Mouse (Mus musculus) intestine, embryonic 15.5 days (tissue): ENCODE measurements around the gene Esd. TPM values are rescaled to one million over a fixed set of nuclear protein-coding genes. Genes with fewer than 3 reads are reported as not detected.

Source experiments
- ATAC-seq: fragments of 200-750 bp; cut with Nextera tagmentation; 2 replicates; pipeline ENCODE4 v1.8.0; 2017; ENCODE audit warnings: moderate TSS enrichment, moderate library complexity
- H3K27ac ChIP-seq: fragments of 300-500 bp; sonication (generic); 2 replicates; pipeline ENCODE4 v1.5.1; 2015; ENCODE audit warnings: mild to moderate bottlenecking, inconsistent platforms
- H3K27me3 ChIP-seq: fragments of 300-500 bp; sonication (generic); replicated peaks from 2 replicates; pipeline ENCODE4 v1.6.1; 2015; ENCODE audit warnings: inconsistent platforms
- H3K36me3 ChIP-seq: fragments of 300-500 bp; sonication (generic); 2 replicates; pipeline ENCODE4 v1.6.1; 2015; ENCODE audit warnings: inconsistent platforms
- H3K4me1 ChIP-seq: fragments of 300-500 bp; sonication (generic); replicated peaks from 2 replicates; pipeline ENCODE4 v1.6.1; 2015; ENCODE audit warnings: inconsistent platforms
- H3K4me2 ChIP-seq: fragments of 300-500 bp; sonication (generic); replicated peaks from 2 replicates; pipeline ENCODE4 v1.6.1; 2015; ENCODE audit warnings: mild to moderate bottlenecking, inconsistent platforms
- H3K4me3 ChIP-seq: fragments of 300-500 bp; sonication (generic); replicated peaks from 2 replicates; pipeline ENCODE4 v1.5.1; 2015; ENCODE audit warnings: inconsistent platforms
- H3K9ac ChIP-seq: fragments of 300-500 bp; sonication (generic); 2 replicates; pipeline ENCODE4 v1.6.1; 2015; ENCODE audit warnings: inconsistent platforms
- H3K9me3 ChIP-seq: fragments of 300-500 bp; sonication (generic); 2 replicates; pipeline ENCODE4 v1.6.1; 2016; ENCODE audit warnings: inconsistent platforms
- WGBS: fragments of 180-500 bp; shearing (Covaris S2); methylation state at CpG from one replicate; pipeline ENCODE4 v1.1.7; 2015; 5-methylcytosine and 5-hydroxymethylcytosine counted together
- polyA plus RNA-seq: library from polyadenylated mRNA; unstranded; fragments of >200 nt; fragmentation: Nextera tagmentation; extraction: Ambion mirVana; gene quantifications from 2 replicates; pipeline ENCODE4 v1.2.1, GENCODE M21; 2015

Gene Esd
- 344 and 409 TPM in 2 replicates for polyA plus RNA-seq

DNA sequence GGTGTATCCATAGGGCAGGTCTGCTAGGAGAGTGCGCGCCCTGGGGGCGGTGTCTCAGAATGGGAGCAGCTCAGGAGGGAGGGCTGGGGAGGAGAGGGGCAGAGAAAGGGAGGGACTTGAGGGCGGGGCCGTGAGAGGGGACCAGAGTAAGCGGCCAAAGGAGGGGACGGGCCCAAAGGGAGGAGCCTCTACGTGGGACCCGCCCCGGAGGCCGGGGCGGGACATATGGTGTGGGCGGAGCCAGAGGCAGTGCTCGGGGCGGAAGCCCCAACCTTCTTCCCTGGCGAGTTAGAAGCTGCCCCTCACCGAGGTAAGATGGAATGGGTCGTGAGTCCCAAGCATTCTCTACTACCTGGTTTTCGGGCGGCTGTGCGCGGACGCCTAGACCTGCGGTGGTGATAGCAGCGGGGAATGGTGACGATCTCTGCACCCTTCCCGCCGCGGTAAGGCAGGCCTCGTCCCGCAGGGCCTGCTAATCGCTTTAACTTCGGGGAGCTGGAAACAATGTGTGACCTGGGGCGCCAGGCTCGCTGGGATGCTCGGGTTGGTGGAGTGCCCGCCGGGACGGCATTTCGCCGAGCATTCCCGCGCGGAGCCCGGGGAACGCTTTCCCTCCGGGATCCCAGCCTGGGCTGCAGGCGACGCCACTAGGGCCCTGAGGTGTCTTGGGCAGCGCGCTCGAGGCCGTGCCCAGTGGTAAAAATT lies at the start of gene Esd:
Esd (plus strand) TSS at position 219 of the 705 bp plus-strand sequence.
- WGBS, result under 1% methylated on average over 51 of the region's 53 CpGs
- Histone ChIP-seq H3K4me1 (peaks cover 4% of the 10 kb centered on the region), H3K27ac (peak within 1 kb of the TSS; percentile 90), H3K4me3 (peak within 1 kb of the TSS; percentile 81), H3K4me2 (peak within 1 kb of the TSS; percentile 66), H3K9ac (peak within 1 kb of the TSS; percentile 88), H3K36me3 (peaks cover 11% of the 10 kb centered on the region), H3K9me3 (no peaks in the 10 kb centered on the region), H3K27me3 (no peaks in the 10 kb centered on the region)
- ATAC-seq, result peak; percentile 97

DNA sequence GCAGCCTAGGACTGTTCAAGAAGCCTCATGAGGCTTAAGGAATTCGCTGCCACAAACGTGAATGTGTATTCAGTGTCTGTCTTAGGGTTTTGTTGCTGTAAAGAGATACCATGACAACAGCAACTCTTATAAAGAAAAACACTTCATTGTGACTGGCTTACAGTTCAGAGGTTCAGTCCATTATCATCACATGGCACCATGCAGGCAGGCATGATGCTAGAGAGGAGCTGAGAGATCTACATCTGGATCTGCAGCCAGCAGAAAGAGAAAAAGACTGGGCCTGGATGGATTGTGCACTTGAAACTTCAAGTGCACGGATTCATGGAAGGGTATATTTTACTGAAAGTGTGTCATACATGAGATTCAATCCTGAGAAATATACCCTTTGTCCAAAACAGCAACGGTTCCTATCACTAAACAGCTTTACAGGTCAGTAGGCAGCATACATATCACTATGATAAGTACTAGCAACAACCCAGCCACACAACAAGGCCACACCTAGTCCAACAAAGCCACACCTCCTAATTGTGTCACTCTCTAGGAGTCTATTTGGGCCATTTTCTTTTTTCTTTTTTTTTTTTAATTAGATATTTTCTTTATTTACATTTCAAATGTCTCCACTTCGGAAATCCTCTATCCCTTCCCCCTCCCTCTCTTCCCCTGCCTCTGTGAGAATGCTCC lies 47.7 kb upstream of the Esd start:
- no peak overlapping the region for H3K4me3 ChIP-seq
- WGBS, result 81% methylated on average over 5 of the region's 5 CpGs
- H3K27me3 ChIP-seq, result no peaks in the 10 kb centered on the region
- no peak for ATAC-seq
- no peak overlapping the region for H3K9ac ChIP-seq
- no peak overlapping the region for H3K4me2 ChIP-seq
- H3K27ac ChIP-seq, result no peak overlapping the region
- H3K9me3 ChIP-seq, result no peaks in the 10 kb centered on the region
- no peaks in the 10 kb centered on the region for H3K36me3 ChIP-seq
- H3K4me1 ChIP-seq, result no peaks in the 10 kb centered on the region

- Histone ChIP-seq H3K27me3 (no peaks in the 10 kb centered on the region), H3K9me3 (no peaks in the 10 kb centered on the region), H3K27ac (no peak overlapping the region), H3K36me3 (no peaks in the 10 kb centered on the region), H3K9ac (no peak overlapping the region), H3K4me2 (no peak overlapping the region), H3K4me3 (no peak overlapping the region), H3K4me1 (0 out of 2 replicates have a peak, but pooled peaks cover 2% of the 10 kb centered on the region)
- ATAC-seq, result no peak
- whole genome bisulfite sequencing, result 85% methylated on average over 2 of the region's 2 CpGs
Measured at GRCm38 (mm10) chr14:74691963-74692362, 40.1 kb upstream of the Esd start.

DNA sequence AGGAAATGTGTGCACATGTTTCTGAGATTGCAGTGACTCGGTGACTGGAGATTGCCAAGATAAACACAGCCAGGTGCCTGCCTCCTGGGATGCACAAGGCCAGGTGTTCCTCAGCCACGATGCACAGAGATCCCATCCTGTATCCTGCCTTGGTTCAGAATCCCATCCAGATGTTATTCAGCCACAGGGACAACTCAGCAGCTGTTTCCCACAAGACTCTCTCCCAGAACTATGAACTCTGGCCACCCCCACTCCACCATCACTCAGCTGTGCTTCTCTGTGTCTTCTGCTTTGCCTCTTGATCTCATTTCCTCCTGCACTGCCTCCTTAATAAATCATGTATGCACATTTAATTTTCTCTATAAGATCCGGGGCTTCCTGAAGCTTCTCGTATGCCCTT lies 35.3 kb upstream of the Esd start:
- H3K36me3 ChIP-seq, result no peaks in the 10 kb centered on the region
- no peak for ATAC-seq
- no peaks in the 10 kb centered on the region for H3K27me3 ChIP-seq
- H3K4me1 ChIP-seq, result 0 out of 2 replicates have a peak, but pooled peaks cover 2% of the 10 kb centered on the region
- H3K9ac ChIP-seq, result no peak overlapping the region
- H3K4me3 ChIP-seq, result no peak overlapping the region
- no peaks in the 10 kb centered on the region for H3K9me3 ChIP-seq
- 29% methylated on average over 4 of the region's 4 CpGs for WGBS
- no peak overlapping the region for H3K27ac ChIP-seq
- H3K4me2 ChIP-seq, result no peak overlapping the region

- H3K4me3 ChIP-seq, result no peak overlapping the region
- H3K4me1 ChIP-seq, result 0 out of 2 replicates have a peak, but pooled peaks cover 2% of the 10 kb centered on the region
- no peak overlapping the region for H3K27ac ChIP-seq
- H3K9me3 ChIP-seq, result no peaks in the 10 kb centered on the region
- no peaks in the 10 kb centered on the region for H3K36me3 ChIP-seq
- no peak overlapping the region for H3K9ac ChIP-seq
- H3K4me2 ChIP-seq, result no peak overlapping the region
- no peak for ATAC-seq
- no peaks in the 10 kb centered on the region for H3K27me3 ChIP-seq
Measured at GRCm38 (mm10) chr14:74697432-74697831, 34.7 kb upstream of the Esd start.

DNA sequence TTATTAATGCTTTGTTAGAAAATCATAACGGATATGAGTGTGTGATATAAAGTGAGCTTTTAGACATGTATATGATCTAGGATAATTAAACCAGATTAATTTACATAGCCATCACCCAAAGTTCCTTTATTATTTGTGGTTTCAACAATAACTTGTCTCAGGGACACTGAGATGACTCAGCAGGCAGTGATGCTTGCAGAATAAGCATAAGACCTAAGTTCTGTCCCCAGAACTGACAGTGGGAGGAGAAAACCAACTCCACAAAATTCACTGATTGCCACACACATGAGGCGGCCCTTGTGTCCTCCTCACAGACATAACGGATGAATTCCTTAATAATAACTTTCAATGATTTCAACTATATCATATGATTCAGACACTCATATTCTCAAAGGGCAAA lies 32.9 kb upstream of the Esd start:
- no peak overlapping the region for H3K9ac ChIP-seq
- WGBS, result 82% methylated on average over 3 of the region's 3 CpGs

GRCm38 (mm10) chr14:74703930-74704329 lies 28.2 kb upstream of the Esd start:
- no peak overlapping the region for H3K27ac ChIP-seq
- H3K36me3 ChIP-seq, result no peaks in the 10 kb centered on the region
- no peaks in the 10 kb centered on the region for H3K9me3 ChIP-seq
- no peak for ATAC-seq
- no peak overlapping the region for H3K4me2 ChIP-seq
- no peak overlapping the region for H3K9ac ChIP-seq
- no peaks in the 10 kb centered on the region for H3K27me3 ChIP-seq
- 63% methylated on average over 6 of the region's 6 CpGs for WGBS
- no peak overlapping the region for H3K4me3 ChIP-seq
- no peaks in the 10 kb centered on the region for H3K4me1 ChIP-seq

More for the DNA sequence above, 32.9 kb upstream of the Esd start:
- Histone ChIP-seq H3K36me3 (no peaks in the 10 kb centered on the region), H3K4me1 (0 out of 2 replicates have a peak, but pooled peaks cover 2% of the 10 kb centered on the region), H3K4me2 (no peak overlapping the region), H3K27me3 (no peaks in the 10 kb centered on the region), H3K4me3 (no peak overlapping the region), H3K27ac (no peak overlapping the region), H3K9me3 (no peaks in the 10 kb centered on the region)
- ATAC-seq, result no peak

DNA sequence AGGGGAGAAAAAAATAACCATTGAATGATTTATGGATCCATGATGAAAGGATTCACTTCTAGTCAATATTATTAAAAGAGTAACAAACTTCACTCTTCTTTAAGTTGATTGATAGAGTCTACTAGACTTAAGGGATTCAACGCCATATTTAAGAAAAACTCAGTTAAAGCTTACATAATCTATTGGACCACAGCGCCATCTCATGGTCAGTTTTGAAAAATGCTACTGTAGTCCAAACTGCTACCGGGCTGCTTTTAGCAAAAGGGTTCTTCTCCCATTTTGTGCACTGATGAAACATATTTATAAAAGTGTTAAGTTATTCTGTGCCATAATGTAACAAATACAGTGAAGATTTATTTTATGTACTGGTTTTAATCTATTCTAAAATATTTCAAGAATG lies 23.0 kb upstream of the Esd start:
- no peaks in the 10 kb centered on the region for H3K27me3 ChIP-seq
- no peaks in the 10 kb centered on the region for H3K36me3 ChIP-seq
- H3K9me3 ChIP-seq, result no peaks in the 10 kb centered on the region
- no peak overlapping the region for H3K9ac ChIP-seq
- H3K4me3 ChIP-seq, result no peak overlapping the region
- ATAC-seq, result no peak
- H3K4me2 ChIP-seq, result no peak overlapping the region
- 21% methylated on average over 3 of the region's 3 CpGs for WGBS
- no peaks in the 10 kb centered on the region for H3K4me1 ChIP-seq
- H3K27ac ChIP-seq, result no peak overlapping the region

GRCm38 (mm10) chr14:74723541-74723940 lies 8.6 kb upstream of the Esd start:
- H3K4me1 ChIP-seq, result no peaks in the 10 kb centered on the region
- H3K36me3 ChIP-seq, result no peaks in the 10 kb centered on the region
- no peak overlapping the region for H3K27ac ChIP-seq
- WGBS, result 78% methylated on average over 3 of the region's 3 CpGs
- H3K9ac ChIP-seq, result no peak overlapping the region
- no peak for ATAC-seq
- H3K9me3 ChIP-seq, result no peaks in the 10 kb centered on the region
- no peaks in the 10 kb centered on the region for H3K27me3 ChIP-seq
- H3K4me3 ChIP-seq, result no peak overlapping the region
- no peak overlapping the region for H3K4me2 ChIP-seq

DNA sequence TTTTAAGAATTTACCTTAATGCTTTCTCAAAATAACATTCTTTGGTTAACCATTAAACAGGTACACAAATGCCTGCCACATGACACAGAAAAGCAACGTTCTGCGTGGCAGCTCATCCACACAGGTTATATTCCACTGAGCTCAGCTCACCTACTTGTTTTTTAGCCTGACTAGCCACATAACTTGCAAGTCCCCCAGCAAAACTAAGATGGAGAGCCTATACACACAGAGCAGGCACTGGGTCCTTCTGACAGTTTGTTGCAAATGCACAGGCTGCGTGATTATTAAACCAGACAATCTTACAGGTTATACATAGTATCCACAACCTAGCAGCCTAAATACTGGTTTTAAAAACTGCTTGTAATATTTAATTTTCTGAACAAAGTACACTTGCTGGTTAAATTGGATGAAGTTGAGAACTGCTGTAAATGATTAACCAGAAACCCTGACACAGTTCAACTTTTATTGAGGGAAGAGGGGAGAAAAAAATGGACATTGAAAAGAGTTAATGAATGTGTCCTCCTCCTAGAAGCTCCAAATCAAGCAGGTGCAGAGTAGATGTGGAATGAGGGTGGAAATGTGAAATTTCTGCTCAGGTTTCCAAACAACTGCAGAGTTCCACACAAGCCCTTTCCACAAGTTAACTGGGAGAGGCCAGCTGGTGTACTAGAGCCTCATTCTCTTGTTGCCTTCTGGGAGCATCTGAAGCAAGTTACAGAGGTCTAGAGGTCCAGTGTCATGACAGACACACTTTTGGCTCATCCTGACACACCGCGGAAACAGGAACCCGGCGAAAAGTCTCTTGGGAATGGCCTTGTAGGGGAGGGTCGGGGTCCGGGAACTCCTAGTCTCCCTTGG lies 647 bp upstream of the Esd start:
- H3K4me2 ChIP-seq, result peak overlapping the region; percentile 66
- peak overlapping the region; percentile 34; the same call in 1 of the 2 replicates for H3K9ac ChIP-seq
- H3K4me3 ChIP-seq, result peak overlapping the region; percentile 81
- 22% methylated on average over 9 of the region's 9 CpGs for WGBS
- ATAC-seq, result peak; percentile 46
- H3K4me1 ChIP-seq, result peaks cover 4% of the 10 kb centered on the region
- no peaks in the 10 kb centered on the region for H3K9me3 ChIP-seq
- H3K27ac ChIP-seq, result peak overlapping the region; percentile 89
- H3K36me3 ChIP-seq, result peaks cover 5% of the 10 kb centered on the region; the same call in 1 of the 2 replicates
- no peaks in the 10 kb centered on the region for H3K27me3 ChIP-seq

- no peak overlapping the region for H3K9ac ChIP-seq
- H3K4me1 ChIP-seq, result peaks cover 4% of the 10 kb centered on the region
- no peak for ATAC-seq
- 60% methylated on average over 2 of the region's 2 CpGs for WGBS
- H3K4me2 ChIP-seq, result peak overlapping the region; percentile 66
- peak overlapping the region; percentile 81 for H3K4me3 ChIP-seq
- no peaks in the 10 kb centered on the region for H3K27me3 ChIP-seq
- no peaks in the 10 kb centered on the region for H3K9me3 ChIP-seq
- no peak overlapping the region for H3K27ac ChIP-seq
- peaks cover 12% of the 10 kb centered on the region for H3K36me3 ChIP-seq
Measured at GRCm38 (mm10) chr14:74733397-74733796, 1.3 kb downstream of the Esd start.

GRCm38 (mm10) chr14:74735471-74735870 lies 3.4 kb downstream of the Esd start:
- H3K27ac ChIP-seq, result no peak overlapping the region
- H3K9ac ChIP-seq, result no peak overlapping the region
- no peak overlapping the region for H3K4me2 ChIP-seq
- no peaks in the 10 kb centered on the region for H3K27me3 ChIP-seq
- H3K4me1 ChIP-seq, result peaks cover 4% of the 10 kb centered on the region
- no peak overlapping the region for H3K4me3 ChIP-seq
- WGBS, result 74% methylated on average over 6 of the region's 6 CpGs
- no peak for ATAC-seq
- peaks cover 18% of the 10 kb centered on the region for H3K36me3 ChIP-seq
- H3K9me3 ChIP-seq, result no peaks in the 10 kb centered on the region
